Mouse (Mus musculus): ENCODE results near the gene Gpatch8.

- TF ChIP-seq CTCF (IDR thresholded peaks at IDR 0.05; ENCODE audit: insufficient read depth, low read length) (no peak), POLR2A (IDR thresholded peaks at IDR 0.05; ENCODE audit: borderline replicate concordance, extremely low read depth, low read depth, low read length) (no peak)
These were observed 109.4 kb downstream of the Gpatch8 start for GRCm38 (mm10) chr11:102446581-102447461.

All from lung, adult 2 months (tissue).